Mouse (Mus musculus) kidney, adult 2 months (tissue): ENCODE measurements at regions not wholly inside any gene's neighbourhood (a gene's known extent, or its start where the extent isn't known, plus 50 kb on each side); places are given as distances from the start of the nearest gene placed in this dataset.

ENCODE experiments used
- DNase-seq: peaks from one replicate; pipeline ENCODE4 v3.0.0; 2021
- H3K27ac ChIP-seq: fragments of 200-500 bp; 2 replicates; pipeline ENCODE4 v1.5.1; 2012; ENCODE audit warnings: low read depth, low read length, control low read depth, inconsistent platforms; ENCODE audit not compliant: insufficient read depth
- H3K27me3 ChIP-seq: fragments of 200-500 bp; replicated peaks from 2 replicates; pipeline ENCODE4 v1.6.1; 2012; ENCODE audit warnings: mild to moderate bottlenecking, moderate library complexity, low read length, inconsistent platforms; ENCODE audit not compliant: control insufficient read depth, insufficient read depth
- H3K36me3 ChIP-seq: fragments of 200-500 bp; 2 replicates; pipeline ENCODE4 v1.6.1; 2012; ENCODE audit warnings: mild to moderate bottlenecking, moderate library complexity, low read length, inconsistent platforms; ENCODE audit not compliant: control insufficient read depth, insufficient read depth
- H3K4me1 ChIP-seq: fragments of 200-500 bp; 2 replicates; pipeline ENCODE4 v1.6.1; 2011; ENCODE audit warnings: low read length; ENCODE audit not compliant: control insufficient read depth, insufficient read depth
- H3K4me3 ChIP-seq: fragments of 200-500 bp; 2 replicates; pipeline ENCODE4 v1.5.1; 2011; ENCODE audit warnings: mild to moderate bottlenecking, low read depth, low read length, control low read depth; ENCODE audit not compliant: insufficient read depth
- CTCF ChIP-seq: fragments of 200-500 bp; conservative IDR thresholded peaks from 2 replicates; pipeline ENCODE4 v1.5.1; 2011; ENCODE audit warnings: low read depth, mild to moderate bottlenecking, control low read depth, low read length, moderate library complexity, mixed read lengths; ENCODE audit not compliant: insufficient read depth, insufficient read length
- POLR2A ChIP-seq: fragments of 200-500 bp; IDR thresholded peaks from one replicate; pipeline ENCODE4 v1.6.1; 2011; ENCODE audit warnings: low read depth, low read length, control low read depth
- WGBS: fragments of 180-500 bp; shearing (Covaris S2); methylation state at CpG from one replicate; pipeline ENCODE4 v1.1.7; 2018; 5-methylcytosine and 5-hydroxymethylcytosine counted together

DNA sequence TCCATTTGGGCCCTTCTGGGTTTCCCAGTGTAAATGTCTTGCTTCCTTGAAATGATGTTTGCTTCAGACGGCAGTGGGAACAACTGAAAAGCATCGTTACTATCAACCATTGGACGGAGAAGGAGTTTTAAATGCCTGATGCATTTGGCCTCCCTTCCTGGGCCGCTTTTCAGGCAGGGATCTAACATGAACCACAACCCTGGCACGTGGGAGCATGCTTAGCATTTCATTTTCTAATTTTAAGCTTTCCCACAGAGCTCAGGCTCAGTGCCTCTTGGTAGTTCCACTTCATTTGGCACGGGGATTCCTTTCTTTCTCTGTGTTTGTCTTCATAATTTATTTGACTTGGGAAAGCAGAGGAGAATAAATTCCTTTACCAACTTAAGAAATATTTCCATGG, 406.6 kb upstream of the Nbea start:
- no peaks in the 10 kb centered on the region for H3K4me1 ChIP-seq
- H3K27ac ChIP-seq: no peak overlapping the region
- TF ChIP-seq CTCF (no peak), POLR2A (no peak)
- H3K4me3 ChIP-seq: no peak overlapping the region
- no peaks in the 10 kb centered on the region; the same call in 1 of the 2 replicates for H3K27me3 ChIP-seq
- WGBS: 44% methylated on average over 6 of the region's 6 CpGs
- peak; percentile 2 for DNase-seq
- H3K36me3 ChIP-seq: no peaks in the 10 kb centered on the region

DNA sequence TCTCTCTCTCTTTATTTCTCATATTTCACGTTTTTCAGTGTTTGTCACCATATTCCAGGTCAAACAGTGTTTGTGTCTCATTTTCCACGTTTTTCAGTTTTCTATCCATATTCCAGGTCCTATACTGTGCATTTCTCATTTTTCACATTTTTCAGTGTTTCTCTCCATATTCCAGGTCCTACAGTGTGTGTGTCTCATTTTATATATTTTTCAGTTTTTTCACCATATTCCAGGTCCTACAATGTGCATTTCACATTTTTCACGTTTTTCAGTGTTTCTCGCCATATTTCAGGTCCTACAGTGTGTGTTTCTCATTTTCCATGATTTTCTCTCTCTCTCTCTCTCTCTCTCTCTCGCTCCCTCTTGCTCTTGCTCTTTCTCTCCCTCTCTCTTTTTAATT, 391.9 kb upstream of the Nbea start:
- no peak for DNase-seq
- no peaks in the 10 kb centered on the region for H3K27me3 ChIP-seq
- H3K36me3 ChIP-seq: no peaks in the 10 kb centered on the region
- TF ChIP-seq POLR2A (no peak), CTCF (no peak)
- no peaks in the 10 kb centered on the region for H3K4me1 ChIP-seq
- no peak overlapping the region for H3K27ac ChIP-seq
- WGBS: 63% methylated on average over 5 of the region's 5 CpGs
- H3K4me3 ChIP-seq: no peak overlapping the region

DNA sequence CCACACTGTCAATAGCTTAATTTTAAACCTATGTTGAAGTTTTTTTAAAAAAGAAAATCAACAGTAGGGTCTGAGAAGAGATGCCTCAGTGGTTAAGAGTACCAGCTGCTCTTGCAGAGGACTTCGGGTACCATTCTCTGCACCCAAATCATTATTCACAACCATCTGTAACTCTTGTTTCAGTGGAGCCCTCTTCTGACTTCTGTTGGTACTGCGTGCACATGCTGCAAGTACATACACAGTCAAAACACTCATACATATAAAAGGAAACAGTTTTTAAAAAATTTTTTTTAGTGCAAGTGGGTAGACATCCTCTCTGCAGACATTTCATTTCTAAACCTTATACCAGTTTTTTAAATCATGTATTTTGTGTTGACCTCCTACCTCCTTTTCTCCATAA, 352.7 kb upstream of the Nbea start:
- TF ChIP-seq CTCF (no peak), POLR2A (no peak)
- DNase-seq: peak; percentile 4
- WGBS: 86% methylated on average over 2 of the region's 2 CpGs

DNA sequence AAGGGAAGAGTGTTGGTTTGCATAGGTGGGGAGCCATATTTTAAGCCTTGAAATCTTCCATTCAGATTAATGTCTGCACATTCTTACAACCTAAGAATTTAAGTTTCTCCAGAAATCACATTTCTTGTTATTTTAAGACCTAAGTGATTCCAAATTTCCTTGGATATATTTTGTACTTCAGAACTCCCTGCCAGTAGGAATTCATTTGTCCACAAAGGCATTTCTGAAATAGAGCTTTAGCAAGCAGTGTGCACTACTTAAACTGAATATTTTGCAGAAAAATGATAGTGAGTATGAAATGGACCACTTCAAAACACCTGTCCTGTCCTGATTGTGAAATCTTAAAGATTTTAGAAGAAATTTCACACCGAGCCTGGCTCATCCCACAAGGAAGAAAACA, 320.9 kb upstream of the Nbea start:
- H3K27me3 ChIP-seq: no peaks in the 10 kb centered on the region
- 75% methylated on average over 1 of the region's 1 CpGs for WGBS
- DNase-seq: no peak
- H3K4me3 ChIP-seq: no peak overlapping the region
- no peaks in the 10 kb centered on the region for H3K36me3 ChIP-seq
- no peaks in the 10 kb centered on the region for H3K4me1 ChIP-seq
- H3K27ac ChIP-seq: no peak overlapping the region
- TF ChIP-seq POLR2A (no peak), CTCF (no peak)

More for the DNA sequence above, 352.7 kb upstream of the Nbea start:
- Histone ChIP-seq H3K36me3 (no peaks in the 10 kb centered on the region), H3K27ac (no peak overlapping the region), H3K4me3 (no peak overlapping the region), H3K4me1 (no peaks in the 10 kb centered on the region), H3K27me3 (no peaks in the 10 kb centered on the region)

GRCm38 (mm10) chr3:56499301-56499700, 315.8 kb upstream of the Nbea start:
- WGBS: 62% methylated on average over 1 of the region's 1 CpGs
- no peaks in the 10 kb centered on the region for H3K27me3 ChIP-seq
- no peak for DNase-seq
- no peaks in the 10 kb centered on the region for H3K4me1 ChIP-seq
- no peak for TF ChIP-seq CTCF
- TF ChIP-seq POLR2A: no peak
- H3K27ac ChIP-seq: no peak overlapping the region
- H3K4me3 ChIP-seq: no peak overlapping the region
- H3K36me3 ChIP-seq: no peaks in the 10 kb centered on the region

GRCm38 (mm10) chr3:56493937-56494336, 310.4 kb upstream of the Nbea start:
- H3K36me3 ChIP-seq: no peaks in the 10 kb centered on the region
- no peaks in the 10 kb centered on the region for H3K27me3 ChIP-seq
- DNase-seq: no peak
- no peak overlapping the region for H3K27ac ChIP-seq
- TF ChIP-seq POLR2A (no peak), CTCF (no peak)
- 70% methylated on average over 1 of the region's 1 CpGs for WGBS
- H3K4me1 ChIP-seq: no peaks in the 10 kb centered on the region
- no peak overlapping the region for H3K4me3 ChIP-seq

DNA sequence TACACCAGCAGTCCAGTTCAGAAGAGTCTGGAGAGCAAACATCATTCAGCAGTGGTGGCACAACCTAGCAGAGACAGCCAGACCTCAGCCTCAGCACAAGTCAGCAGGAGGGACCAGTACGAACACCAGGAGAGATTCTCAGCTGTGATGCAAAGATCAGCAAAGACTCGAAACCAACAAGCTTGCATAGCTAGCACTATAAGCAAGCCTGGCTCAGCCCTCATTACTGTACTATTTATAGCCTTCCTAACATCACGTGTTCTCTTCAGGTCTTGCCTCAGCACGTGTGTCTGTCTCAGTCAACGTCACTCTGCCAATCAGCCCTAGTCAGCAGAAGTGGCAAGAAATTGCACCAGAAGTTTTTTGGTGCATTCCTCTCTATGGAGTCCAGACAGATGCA, 305.7 kb upstream of the Nbea start:
- Histone ChIP-seq H3K27me3 (no peaks in the 10 kb centered on the region), H3K4me3 (no peak overlapping the region), H3K4me1 (no peaks in the 10 kb centered on the region), H3K36me3 (no peaks in the 10 kb centered on the region), H3K27ac (no peak overlapping the region)
- TF ChIP-seq CTCF (no peak), POLR2A (no peak)
- 74% methylated on average over 5 of the region's 5 CpGs for WGBS
- no peak for DNase-seq
